Mouse (Mus musculus): ENCODE measurements at regions not wholly inside any gene's neighbourhood (a gene's known extent, or its start where the extent isn't known, plus 50 kb on each side); places are given as distances from the start of the nearest gene placed in this dataset.

- no peak overlapping the region for H3K27ac ChIP-seq (replicated peaks; ENCODE audit: low read depth, low read length)
- no peak for DNase-seq
Observed at GRCm38 (mm10) chr16:95781681-95782080, 79.8 kb downstream of the Ets2 start.

GRCm38 (mm10) chr16:95780431-95780830 is 78.6 kb downstream of the Ets2 start:
- Histone ChIP-seq H3K4me1 (ENCODE audit: control insufficient read depth, insufficient read depth, low read length) (no peaks in the 10 kb centered on the region), H3K27ac (replicated peaks; ENCODE audit: low read depth, low read length) (no peak overlapping the region), H3K4me3 (replicated peaks; ENCODE audit: low read depth, low read length) (no peak overlapping the region), H3K27me3 (ENCODE audit: control insufficient read depth, insufficient read depth, low read length) (no peaks in the 10 kb centered on the region), H3K36me3 (ENCODE audit: control insufficient read depth, insufficient read depth, low read length) (no peaks in the 10 kb centered on the region), H3K9me3 (ENCODE audit: control insufficient read depth, low read length) (no peaks in the 10 kb centered on the region), H3K9ac (replicated peaks; ENCODE audit: low read length) (no peak overlapping the region), H3K4me2 (ENCODE audit: low read length) (no peak overlapping the region)
- 80% methylated on average over 2 of the region's 2 CpGs for WGBS
- ATAC-seq (ENCODE audit: low FRiP score, low TSS enrichment) (no peak), DNase-seq (no peak)

More at GRCm38 (mm10) chr16:95781681-95782080, 79.8 kb downstream of the Ets2 start:
- 90% methylated on average over 5 of the region's 5 CpGs for WGBS
- no peaks in the 10 kb centered on the region for H3K9me3 ChIP-seq (ENCODE audit: control insufficient read depth, low read length)
- H3K9ac ChIP-seq (replicated peaks; ENCODE audit: low read length): no peak overlapping the region
- H3K27me3 ChIP-seq (ENCODE audit: control insufficient read depth, insufficient read depth, low read length): no peaks in the 10 kb centered on the region
- H3K36me3 ChIP-seq (ENCODE audit: control insufficient read depth, insufficient read depth, low read length): no peaks in the 10 kb centered on the region
- no peak overlapping the region for H3K4me2 ChIP-seq (ENCODE audit: low read length)
- no peak for ATAC-seq (ENCODE audit: low FRiP score, low TSS enrichment)
- H3K4me1 ChIP-seq (ENCODE audit: control insufficient read depth, insufficient read depth, low read length): no peaks in the 10 kb centered on the region
- no peak overlapping the region for H3K4me3 ChIP-seq (replicated peaks; ENCODE audit: low read depth, low read length)

DNA sequence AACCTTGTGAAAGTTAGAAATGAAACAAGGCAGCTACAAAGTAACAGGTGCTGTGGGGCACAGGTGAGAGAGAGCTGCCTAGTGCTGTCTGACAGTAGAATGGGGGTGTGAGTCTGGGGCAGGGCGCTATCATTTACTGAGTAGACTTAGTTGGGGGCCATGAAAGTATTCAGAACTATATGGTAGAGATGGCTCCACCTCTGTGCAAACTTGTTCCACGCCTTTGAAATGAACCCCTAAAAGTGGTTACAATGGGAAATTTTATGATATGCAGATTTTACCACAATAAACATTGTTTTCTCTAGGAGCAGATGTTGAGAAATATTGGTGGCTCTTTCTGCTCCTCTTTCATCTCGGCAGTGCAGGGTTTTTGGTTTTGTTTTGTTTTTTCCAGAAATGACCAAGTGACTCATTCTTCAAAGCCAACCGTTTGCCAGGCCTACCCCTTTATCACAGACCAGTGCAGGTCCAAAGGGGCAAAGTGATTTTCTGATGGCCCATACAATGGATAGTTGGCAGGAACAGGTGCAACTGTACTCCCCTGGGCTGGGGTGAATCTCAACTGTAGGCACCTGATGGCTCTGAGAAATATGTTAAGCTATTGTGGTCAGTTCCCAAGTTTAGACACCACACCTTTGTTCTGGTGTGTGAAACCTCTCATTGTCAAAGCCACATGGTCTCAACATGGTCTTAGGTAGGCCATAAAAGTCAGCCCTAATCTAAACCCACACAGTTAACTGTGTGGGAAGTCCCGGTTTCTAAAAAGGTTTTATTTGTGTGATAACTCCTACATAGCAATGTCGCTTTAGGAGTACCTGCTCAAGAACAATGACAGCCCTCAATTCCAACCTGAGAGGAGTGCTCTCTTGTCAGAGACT is 77.2 kb downstream of the Ets2 start:
- 92% methylated on average over 6 of the region's 6 CpGs for WGBS
- Histone ChIP-seq H3K9ac (replicated peaks; ENCODE audit: low read length) (no peak overlapping the region), H3K4me2 (ENCODE audit: low read length) (no peak overlapping the region), H3K36me3 (ENCODE audit: control insufficient read depth, insufficient read depth, low read length) (no peaks in the 10 kb centered on the region), H3K27ac (replicated peaks; ENCODE audit: low read depth, low read length) (no peak overlapping the region), H3K27me3 (ENCODE audit: control insufficient read depth, insufficient read depth, low read length) (no peaks in the 10 kb centered on the region), H3K4me1 (ENCODE audit: control insufficient read depth, insufficient read depth, low read length) (no peaks in the 10 kb centered on the region), H3K4me3 (replicated peaks; ENCODE audit: low read depth, low read length) (no peak overlapping the region), H3K9me3 (ENCODE audit: control insufficient read depth, low read length) (no peaks in the 10 kb centered on the region)
- no peak for DNase-seq
- ATAC-seq (ENCODE audit: low FRiP score, low TSS enrichment): no peak

- DNase-seq (no peak), ATAC-seq (ENCODE audit: low FRiP score, low TSS enrichment) (no peak)
- no peak overlapping the region for H3K9ac ChIP-seq (replicated peaks; ENCODE audit: low read length)
- no peaks in the 10 kb centered on the region for H3K27me3 ChIP-seq (ENCODE audit: control insufficient read depth, insufficient read depth, low read length)
- 76% methylated on average over 4 of the region's 4 CpGs for WGBS
- no peaks in the 10 kb centered on the region for H3K4me1 ChIP-seq (ENCODE audit: control insufficient read depth, insufficient read depth, low read length)
- no peaks in the 10 kb centered on the region for H3K9me3 ChIP-seq (ENCODE audit: control insufficient read depth, low read length)
- no peak overlapping the region for H3K27ac ChIP-seq (replicated peaks; ENCODE audit: low read depth, low read length)
- no peaks in the 10 kb centered on the region for H3K36me3 ChIP-seq (ENCODE audit: control insufficient read depth, insufficient read depth, low read length)
- no peak overlapping the region for H3K4me2 ChIP-seq (ENCODE audit: low read length)
- H3K4me3 ChIP-seq (replicated peaks; ENCODE audit: low read depth, low read length): no peak overlapping the region
Observed at GRCm38 (mm10) chr16:95778173-95778572, 76.3 kb downstream of the Ets2 start.

- Histone ChIP-seq H3K36me3 (ENCODE audit: control insufficient read depth, insufficient read depth, low read length) (no peaks in the 10 kb centered on the region), H3K9me3 (ENCODE audit: control insufficient read depth, low read length) (no peaks in the 10 kb centered on the region), H3K27ac (replicated peaks; ENCODE audit: low read depth, low read length) (no peak overlapping the region), H3K9ac (replicated peaks; ENCODE audit: low read length) (no peak overlapping the region), H3K27me3 (ENCODE audit: control insufficient read depth, insufficient read depth, low read length) (no peaks in the 10 kb centered on the region), H3K4me3 (replicated peaks; ENCODE audit: low read depth, low read length) (no peak overlapping the region), H3K4me1 (ENCODE audit: control insufficient read depth, insufficient read depth, low read length) (no peaks in the 10 kb centered on the region), H3K4me2 (ENCODE audit: low read length) (no peak overlapping the region)
- DNase-seq (no peak), ATAC-seq (ENCODE audit: low FRiP score, low TSS enrichment) (no peak)
- 90% methylated on average over 10 of the region's 10 CpGs for WGBS
Observed at GRCm38 (mm10) chr16:95776610-95777363, 74.9 kb downstream of the Ets2 start.

- Histone ChIP-seq H3K9me3 (ENCODE audit: control insufficient read depth, low read length) (no peaks in the 10 kb centered on the region), H3K27ac (replicated peaks; ENCODE audit: low read depth, low read length) (no peak overlapping the region), H3K36me3 (ENCODE audit: control insufficient read depth, insufficient read depth, low read length) (no peaks in the 10 kb centered on the region), H3K9ac (replicated peaks; ENCODE audit: low read length) (no peak overlapping the region), H3K4me2 (ENCODE audit: low read length) (no peak overlapping the region), H3K4me1 (ENCODE audit: control insufficient read depth, insufficient read depth, low read length) (no peaks in the 10 kb centered on the region), H3K4me3 (replicated peaks; ENCODE audit: low read depth, low read length) (no peak overlapping the region), H3K27me3 (ENCODE audit: control insufficient read depth, insufficient read depth, low read length) (no peaks in the 10 kb centered on the region)
- no peak for DNase-seq
- 88% methylated on average over 1 of the region's 1 CpGs for WGBS
- ATAC-seq (ENCODE audit: low FRiP score, low TSS enrichment): no peak
Observed at GRCm38 (mm10) chr16:95776010-95776409, 74.1 kb downstream of the Ets2 start.

GRCm38 (mm10) chr16:95775361-95775760 is 73.5 kb downstream of the Ets2 start:
- Histone ChIP-seq H3K4me3 (replicated peaks; ENCODE audit: low read depth, low read length) (no peak overlapping the region), H3K27me3 (ENCODE audit: control insufficient read depth, insufficient read depth, low read length) (no peaks in the 10 kb centered on the region), H3K9ac (replicated peaks; ENCODE audit: low read length) (no peak overlapping the region), H3K36me3 (ENCODE audit: control insufficient read depth, insufficient read depth, low read length) (no peaks in the 10 kb centered on the region), H3K27ac (replicated peaks; ENCODE audit: low read depth, low read length) (no peak overlapping the region), H3K9me3 (ENCODE audit: control insufficient read depth, low read length) (no peaks in the 10 kb centered on the region), H3K4me1 (ENCODE audit: control insufficient read depth, insufficient read depth, low read length) (no peaks in the 10 kb centered on the region), H3K4me2 (ENCODE audit: low read length) (no peak overlapping the region)
- WGBS: 84% methylated on average over 5 of the region's 5 CpGs
- ATAC-seq (ENCODE audit: low FRiP score, low TSS enrichment) (no peak), DNase-seq (no peak)

DNA sequence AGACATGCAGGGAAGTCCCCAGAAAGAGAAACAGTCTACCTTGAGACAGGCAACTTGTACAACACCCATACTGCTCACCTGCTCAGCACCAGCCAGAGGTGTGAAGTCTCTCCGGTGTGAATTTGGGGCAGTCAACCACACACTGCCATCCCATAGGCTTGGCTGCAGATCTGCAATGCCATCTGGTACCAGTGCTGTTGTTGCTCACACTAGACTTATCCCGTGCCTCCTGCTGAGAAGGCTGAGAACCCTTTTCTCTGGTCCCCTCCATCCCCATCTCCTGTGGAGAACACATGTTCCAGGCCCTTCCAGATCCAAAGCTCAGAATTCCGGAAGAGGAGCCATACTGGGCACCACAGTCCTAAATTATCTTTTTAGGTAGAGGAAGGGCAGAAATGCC is 71.3 kb downstream of the Ets2 start:
- Histone ChIP-seq H3K4me2 (ENCODE audit: low read length) (no peak overlapping the region), H3K4me1 (ENCODE audit: control insufficient read depth, insufficient read depth, low read length) (no peaks in the 10 kb centered on the region), H3K9ac (replicated peaks; ENCODE audit: low read length) (no peak overlapping the region), H3K9me3 (ENCODE audit: control insufficient read depth, low read length) (no peaks in the 10 kb centered on the region), H3K27ac (replicated peaks; ENCODE audit: low read depth, low read length) (no peak overlapping the region), H3K27me3 (ENCODE audit: control insufficient read depth, insufficient read depth, low read length) (no peaks in the 10 kb centered on the region), H3K36me3 (ENCODE audit: control insufficient read depth, insufficient read depth, low read length) (no peaks in the 10 kb centered on the region), H3K4me3 (replicated peaks; ENCODE audit: low read depth, low read length) (no peak overlapping the region)
- no peak for ATAC-seq (ENCODE audit: low FRiP score, low TSS enrichment)
- no peak for DNase-seq
- WGBS: 88% methylated on average over 3 of the region's 3 CpGs
